Mouse (Mus musculus) heart, postnatal 0 days (tissue): ENCODE results near the gene Nt5m.

ENCODE experiments used
- CTCF ChIP-seq: IDR thresholded peaks from 2 replicates; pipeline ENCODE4 v1.5.1; 2016; ENCODE audit warnings: antibody characterized with exemption, control low read depth, low read depth
- EP300 ChIP-seq: IDR thresholded peaks from 2 replicates; pipeline ENCODE4 v1.6.1; 2016; ENCODE audit warnings: antibody characterized with exemption, low read depth

GRCm38 (mm10) chr11:59809071-59809669 lies 30.1 kb upstream of the Nt5m start:
- TF ChIP-seq CTCF = no peak
- TF ChIP-seq EP300 = no peak
